Mouse (Mus musculus) liver, adult 2 months (tissue): Measurements from ENCODE around the gene Lrrc8c.

Source experiments
- CTCF ChIP-seq: fragments of 200-500 bp; IDR thresholded peaks from 2 replicates; pipeline ENCODE4 v1.5.1; 2011; ENCODE audit warnings: low read depth, low read length, control low read depth
- POLR2A ChIP-seq: fragments of 200-500 bp; IDR thresholded peaks from 2 replicates; pipeline ENCODE4 v1.6.1; 2011; ENCODE audit warnings: low read length, control low read depth; ENCODE audit not compliant: insufficient read depth; ENCODE audit errors: extremely low read depth

DNA sequence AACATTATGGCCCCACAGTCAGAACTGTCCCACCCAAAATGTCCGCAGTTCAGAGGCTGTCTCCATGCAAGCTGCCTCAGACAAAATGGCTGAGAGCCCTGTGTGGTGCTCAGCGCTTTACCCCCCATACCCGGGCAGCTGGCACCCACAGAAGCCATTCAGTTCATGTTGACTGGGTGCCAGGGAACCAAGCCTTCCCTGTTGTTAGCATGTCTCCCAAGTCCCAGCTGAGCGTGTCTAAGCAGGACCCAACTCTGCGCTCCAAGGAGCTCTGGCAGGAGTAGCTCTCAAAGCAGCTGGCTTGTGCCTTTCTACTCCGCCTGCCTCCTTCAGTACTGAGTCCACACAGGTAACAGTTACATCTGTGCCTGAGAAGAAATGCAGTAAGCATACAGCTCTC lies 34.9 kb upstream of the Lrrc8c start:
- TF ChIP-seq CTCF = no peak
- no peak for TF ChIP-seq POLR2A
